Mouse (Mus musculus) myocyte (in vitro differentiated cells): ENCODE data around the gene Klrb1c. TPM values are rescaled to one million over a fixed set of nuclear protein-coding genes. Genes with fewer than 3 reads are reported as not detected.
"Not testable (repeated sequence)": the region's sequence is repeated elsewhere in the genome, so short reads cannot be mapped to it uniquely, and the experiment has no call there.

Source experiments
- H3K27me3 ChIP-seq: one replicate; pipeline ENCODE4 v1.6.1; 2011; ENCODE audit not compliant: control insufficient read depth, insufficient read depth, insufficient read length
- H3K36me3 ChIP-seq: one replicate; pipeline ENCODE4 v1.6.1; 2011; ENCODE audit not compliant: control insufficient read depth, insufficient read depth
- H3K4me2 ChIP-seq: one replicate; pipeline ENCODE4 v1.6.1; 2011; ENCODE audit warnings: low read depth, control low read depth
- H3K4me3 ChIP-seq: one replicate; pipeline ENCODE4 v1.5.1; 2011; ENCODE audit warnings: mild to moderate bottlenecking, control low read depth, moderate library complexity
- H3K79me2 ChIP-seq: one replicate; pipeline ENCODE4 v1.6.1; 2011; ENCODE audit not compliant: control insufficient read depth, insufficient read depth
- H3ac ChIP-seq: one replicate; pipeline ENCODE4 v1.6.1; 2011; ENCODE audit not compliant: control insufficient read depth, insufficient read length
- CEBPB ChIP-seq: IDR thresholded peaks from 2 replicates; pipeline ENCODE4 v1.6.1; 2011; ENCODE audit warnings: mild to moderate bottlenecking, moderate library complexity; ENCODE audit not compliant: poor library complexity, insufficient read depth, severe bottlenecking
- E2F4 ChIP-seq: IDR thresholded peaks from one replicate; pipeline ENCODE4 v1.6.1; 2011; ENCODE audit warnings: mild to moderate bottlenecking, control low read depth, moderate library complexity; ENCODE audit not compliant: insufficient read depth
- MAX ChIP-seq: IDR thresholded peaks from one replicate; pipeline ENCODE4 v1.6.1; 2011; ENCODE audit warnings: low read depth, mild to moderate bottlenecking, control low read depth
- MYOD1 ChIP-seq, 3 experiments: IDR thresholded peaks; one replicate each; pipeline ENCODE4 v1.6.1; 2011; ENCODE audit warnings: control low read depth in 2 of 3, low read depth in 2 of 3, mild to moderate bottlenecking in 2 of 3, moderate library complexity in 1 of 3; ENCODE audit not compliant: insufficient read length in 2 of 3, control insufficient read depth in 1 of 3
- MYOG ChIP-seq, 3 experiments: IDR thresholded peaks; one replicate each; pipeline ENCODE4 v1.6.1; 2011; ENCODE audit warnings: control low read depth in 2 of 3, low read depth in 2 of 3, mild to moderate bottlenecking in 2 of 3; ENCODE audit not compliant: insufficient read length in 2 of 3, control insufficient read depth in 1 of 3, insufficient read depth in 1 of 3
- POLR2A ChIP-seq: IDR thresholded peaks from one replicate; pipeline ENCODE4 v1.6.1; 2011; ENCODE audit warnings: low read depth, mild to moderate bottlenecking, control low read depth, moderate library complexity; ENCODE audit not compliant: insufficient read length
- POLR2AphosphoS2 ChIP-seq: IDR thresholded peaks from one replicate; pipeline ENCODE4 v1.6.1; 2011; ENCODE audit warnings: low read depth, control low read depth; ENCODE audit not compliant: insufficient read length
- REST ChIP-seq: IDR thresholded peaks from one replicate; pipeline ENCODE4 v1.6.1; 2011; ENCODE audit warnings: mild to moderate bottlenecking, control low read depth, moderate library complexity; ENCODE audit not compliant: insufficient read depth, insufficient read length
- TCF12 ChIP-seq: IDR thresholded peaks from one replicate; pipeline ENCODE4 v1.6.1; 2011; ENCODE audit warnings: mild to moderate bottlenecking, control low read depth; ENCODE audit not compliant: poor library complexity, insufficient read depth, severe bottlenecking
- TCF3 ChIP-seq: IDR thresholded peaks from one replicate; pipeline ENCODE4 v1.6.1; 2011; ENCODE audit warnings: low read depth, control low read depth; ENCODE audit not compliant: insufficient read length
- USF1 ChIP-seq: IDR thresholded peaks from one replicate; pipeline ENCODE4 v1.6.1; 2011; ENCODE audit warnings: low read depth, mild to moderate bottlenecking, control low read depth, moderate library complexity
- polyA plus RNA-seq: library from polyadenylated mRNA; unstranded; fragments of >200 nt; fragmentation: generic; extraction: Trizol; gene quantifications from one replicate; pipeline ENCODE4 v1.2.1, GENCODE M21; 2012; ENCODE audit warnings: missing spikeins

Klrb1c gene
- polyA plus RNA-seq, 1 experiment = not detected

DNA sequence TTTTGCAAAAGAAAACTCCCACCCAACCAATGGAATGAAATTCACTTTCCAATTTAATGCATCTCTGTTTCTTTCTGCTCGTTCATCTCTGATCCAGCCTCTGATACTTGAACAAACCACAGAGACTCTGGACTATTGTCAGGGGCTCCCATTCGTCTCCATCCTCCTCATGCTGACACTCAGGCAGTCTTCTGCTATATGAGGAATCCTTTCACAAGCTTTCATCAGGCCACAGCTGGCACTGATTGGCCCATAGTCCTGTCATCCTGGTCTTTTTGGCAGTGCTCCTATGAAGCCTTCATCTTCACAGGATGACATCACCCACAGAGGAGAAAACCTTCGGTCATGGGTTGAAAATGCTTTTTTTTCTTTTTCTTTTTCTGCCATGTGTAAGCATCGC is 21.0 kb downstream of the Klrb1c start:
- no peaks in the 10 kb centered on the region for H3K27me3 ChIP-seq
- H3K4me3 ChIP-seq = no peak overlapping the region
- H3K4me2 ChIP-seq = peak overlapping the region; percentile 40

DNA sequence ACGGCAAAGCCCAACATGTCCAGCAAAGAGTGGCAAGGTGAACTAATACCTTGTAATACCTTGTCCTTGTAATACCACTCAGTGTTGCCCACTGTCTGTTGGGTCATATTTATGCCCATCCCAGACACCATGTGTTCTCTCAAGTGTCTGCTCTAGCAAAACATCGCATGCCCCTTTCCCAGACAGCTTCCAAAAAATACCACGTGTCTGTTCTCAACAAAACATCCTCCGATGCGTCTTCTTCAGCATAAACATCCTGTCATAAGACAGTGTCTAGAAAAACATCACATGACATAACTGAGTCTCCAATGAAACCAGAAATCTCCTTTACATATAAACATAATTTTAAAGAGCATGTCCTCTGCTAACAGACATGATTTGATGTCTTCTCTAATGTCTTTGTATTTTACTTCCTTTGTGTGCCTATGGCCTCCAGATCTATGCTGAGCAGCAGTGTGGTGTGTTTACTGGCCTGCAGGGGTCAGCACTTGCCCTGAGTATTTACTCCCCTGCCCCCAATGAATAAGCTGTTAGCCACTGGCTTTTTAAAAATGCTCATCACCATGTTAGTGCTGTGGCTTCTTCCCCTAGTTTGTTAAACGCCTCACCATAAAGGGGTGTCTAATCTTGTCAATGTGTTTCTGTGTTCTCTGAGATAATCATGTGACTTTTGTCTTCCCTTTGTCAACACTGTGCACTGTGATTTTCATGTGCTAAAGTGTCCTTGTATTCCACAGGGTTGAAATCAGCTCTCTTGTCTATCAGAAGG is 22.3 kb downstream of the Klrb1c start:
- H3K4me2 ChIP-seq, H3ac ChIP-seq, H3K79me2 ChIP-seq, H3K36me3 ChIP-seq, H3K4me3 ChIP-seq, H3K27me3 ChIP-seq: not testable (repeated sequence)

More for the DNA sequence above, 21.0 kb downstream of the Klrb1c start:
- Histone ChIP-seq H3ac (no peak overlapping the region), H3K36me3 (no peaks in the 10 kb centered on the region), H3K79me2 (no peaks in the 10 kb centered on the region)
- TF ChIP-seq REST (no peak), CEBPB (peak; percentile 91)

DNA sequence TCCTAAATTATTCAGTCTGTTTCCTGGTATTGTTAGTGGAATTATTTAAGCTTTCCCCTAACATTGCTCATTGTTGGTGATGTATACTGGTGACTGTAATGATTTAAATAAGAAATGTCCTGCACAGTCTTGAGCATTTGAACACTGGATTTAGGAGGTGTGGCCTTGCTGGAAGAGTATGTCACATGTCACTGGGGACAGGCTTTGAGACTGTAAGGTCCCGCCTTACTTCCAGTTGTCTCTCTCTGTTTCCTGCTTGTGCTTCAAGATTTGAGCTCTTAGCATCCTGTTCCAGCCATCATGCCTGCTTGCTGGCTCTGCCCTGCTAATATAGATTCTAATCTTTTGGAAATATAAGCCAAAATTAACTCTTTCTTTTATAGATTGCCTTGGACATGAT is 23.8 kb downstream of the Klrb1c start:
- Histone ChIP-seq H3K79me2 (no peaks in the 10 kb centered on the region), H3ac (no peak overlapping the region), H3K4me2 (peak overlapping the region; percentile 53), H3K4me3 (no peak overlapping the region), H3K36me3 (no peaks in the 10 kb centered on the region), H3K27me3 (no peaks in the 10 kb centered on the region)
- no peak for TF ChIP-seq POLR2A
- TF ChIP-seq MYOD1 (IDR thresholded peaks at IDR 0.05; ENCODE audit: control insufficient read depth in 1 of 3, insufficient read length in 2 of 3, low read depth in 2 of 3) = no peak
- no peak for TF ChIP-seq TCF3

DNA sequence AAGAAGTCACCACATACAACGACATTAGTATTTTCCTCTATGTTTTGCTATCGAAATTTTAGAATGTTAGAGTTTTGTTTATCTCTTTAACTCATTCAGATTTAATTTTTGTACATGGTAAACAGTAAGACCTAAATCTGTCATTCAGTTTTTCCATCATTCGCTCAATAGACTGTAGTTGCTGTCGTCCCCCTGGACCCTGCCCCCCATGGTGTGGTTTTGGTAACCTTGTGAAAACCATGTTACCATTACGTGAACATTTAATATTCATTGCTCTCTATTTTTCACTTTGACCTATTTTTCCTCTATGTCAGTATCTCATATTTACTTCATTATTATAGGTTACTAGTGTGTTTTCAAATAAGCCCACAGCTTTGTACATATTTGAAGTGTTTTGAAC is 24.4 kb downstream of the Klrb1c start:
- H3K36me3 ChIP-seq = no peaks in the 10 kb centered on the region
- H3K27me3 ChIP-seq = no peaks in the 10 kb centered on the region
- peak overlapping the region; percentile 11 for H3K4me3 ChIP-seq
- peak overlapping the region; percentile 69 for H3K4me2 ChIP-seq
- H3K79me2 ChIP-seq = no peaks in the 10 kb centered on the region
- TF ChIP-seq TCF3 (no peak), MYOG (IDR thresholded peaks at IDR 0.05; ENCODE audit: control insufficient read depth in 1 of 3, insufficient read depth in 1 of 3, insufficient read length in 2 of 3, low read depth in 2 of 3) (no peak), POLR2AphosphoS2 (no peak), TCF12 (no peak), CEBPB (no peak), MAX (no peak), REST (no peak), USF1 (no peak)
- no peak overlapping the region for H3ac ChIP-seq

DNA sequence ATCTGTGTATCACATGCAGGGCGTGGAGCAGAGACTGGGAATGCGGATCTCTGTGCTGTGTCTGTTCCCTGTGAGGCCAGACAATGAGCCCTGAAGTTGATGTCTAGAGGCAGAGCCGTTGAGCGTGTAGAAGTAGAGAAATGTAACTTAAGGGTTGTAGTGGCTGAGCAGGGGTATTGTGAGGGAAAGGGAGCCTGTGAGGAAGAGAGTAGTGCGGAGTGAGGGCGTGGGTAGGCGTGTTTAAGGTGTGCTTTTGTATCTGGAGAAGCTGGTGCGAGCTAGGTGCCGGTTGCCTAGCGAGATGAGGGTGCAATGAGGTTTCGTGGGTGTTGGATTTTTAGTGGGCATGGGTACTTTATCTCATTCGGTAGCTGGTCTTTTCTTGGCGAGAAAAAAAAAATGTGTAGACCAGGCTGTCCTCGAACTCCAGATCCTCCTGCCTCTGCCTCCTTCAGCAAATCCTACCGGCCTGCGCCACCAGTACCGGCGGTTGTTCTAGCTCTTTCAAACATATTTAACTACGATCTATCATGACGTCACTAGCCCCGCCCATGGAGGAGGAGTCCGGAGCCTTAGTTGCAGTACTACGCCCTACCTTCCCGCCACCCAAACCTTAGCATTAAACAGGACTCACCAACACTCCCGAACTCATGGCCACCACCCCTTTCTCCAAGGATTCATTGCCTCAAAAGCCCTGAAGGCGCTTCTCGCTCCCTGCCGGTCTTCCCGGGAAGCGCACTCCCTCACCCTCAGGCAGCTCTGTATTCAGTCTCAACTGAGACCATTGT is 25.1 kb downstream of the Klrb1c start:
- TF ChIP-seq E2F4 (peak; percentile 55), POLR2A (no peak)
- Histone ChIP-seq H3K27me3 (no peaks in the 10 kb centered on the region), H3K4me3 (peak overlapping the region; percentile 11), H3K79me2 (no peaks in the 10 kb centered on the region), H3ac (no peak overlapping the region), H3K36me3 (no peaks in the 10 kb centered on the region), H3K4me2 (peak overlapping the region; percentile 74)

DNA sequence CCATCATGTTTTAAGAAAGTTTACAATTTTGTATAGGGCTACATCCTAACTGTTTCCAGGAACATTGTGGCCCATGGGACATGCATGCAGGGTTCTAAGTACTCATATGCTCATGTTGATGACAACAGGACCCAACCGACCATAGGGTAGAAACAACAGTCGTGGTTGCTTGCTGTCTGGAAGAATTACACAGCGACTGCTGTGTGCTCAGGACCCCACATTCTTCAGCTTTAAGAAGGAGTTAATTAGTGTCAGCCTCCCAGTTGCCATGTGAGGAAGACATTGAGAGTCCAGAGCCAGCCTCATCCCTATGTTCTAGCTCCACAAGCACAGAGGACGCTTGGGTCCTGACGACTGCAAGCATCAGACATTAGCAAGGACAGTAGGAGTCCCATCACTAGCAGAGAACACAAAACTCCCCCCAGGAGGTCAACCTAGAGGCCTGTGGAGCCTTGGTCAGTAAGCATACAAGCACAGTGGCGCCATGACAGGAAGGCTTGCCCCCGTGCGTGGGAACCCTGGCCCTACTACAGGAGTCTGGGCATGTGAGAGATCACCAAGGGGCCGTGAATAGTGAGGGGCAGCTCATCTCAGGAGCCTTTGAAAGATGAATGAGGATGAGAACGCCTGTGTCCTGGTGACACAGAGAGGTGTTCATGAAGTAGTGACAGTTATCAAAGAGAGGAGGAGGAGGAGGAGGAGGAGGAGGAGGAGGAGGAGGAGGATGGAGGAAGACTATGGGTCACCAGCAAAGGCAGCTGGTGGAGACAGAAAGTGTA is 25.9 kb downstream of the Klrb1c start:
- not testable (repeated sequence) for H3K36me3 ChIP-seq, H3K27me3 ChIP-seq, H3ac ChIP-seq, H3K79me2 ChIP-seq
- Histone ChIP-seq H3K4me2 (peak overlapping the region; percentile 74), H3K4me3 (peak overlapping the region; percentile 11)
